Mouse (Mus musculus) E14TG2a.4 (cell line): ENCODE results near the gene Myod1.

Experiments used
- CTCF ChIP-seq: conservative IDR thresholded peaks from 2 replicates; pipeline ENCODE4 v1.5.1; 2014; ENCODE audit warnings: low read length
- NANOG ChIP-seq: IDR thresholded peaks from 2 replicates; pipeline ENCODE4 v1.6.1; 2014; ENCODE audit warnings: borderline replicate concordance, low read length, mixed read lengths

GRCm38 (mm10) chr7:46365810-46366209 lies 10.5 kb upstream of the Myod1 start:
- TF ChIP-seq CTCF (no peak), NANOG (no peak)
